Mouse (Mus musculus): Measurements from ENCODE around the gene Olfr613. TPM values are rescaled to one million over a fixed set of nuclear protein-coding genes. Genes with fewer than 3 reads are reported as not detected.

Olfr613 gene
- polyA plus RNA-seq (2012; ENCODE audit: low replicate concordance) = not detected in 2 replicates

GRCm38 (mm10) chr7:103547774-103548173, at the start of gene Olfr613:
Gene Olfr613, plus strand, starts transcription at chr7:103548074.

GRCm38 (mm10) chr7:103512022-103512421, 35.9 kb upstream of the Olfr613 start, which contains the start of gene Olfr610:
Gene Olfr610, minus strand, starts transcription at chr7:103512122.

GRCm38 (mm10) chr7:103520746-103521145, 27.1 kb upstream of the Olfr613 start, which contains the start of gene Olfr611:
Gene Olfr611, minus strand, starts transcription at chr7:103520846.

GRCm38 (mm10) chr7:103542617-103543016, 5.3 kb upstream of the Olfr613 start, which contains the start of gene Olfr612:
Gene Olfr612, minus strand, starts transcription at chr7:103542717.

GRCm38 (mm10) chr7:103555779-103556178, 7.9 kb downstream of the Olfr613 start, which contains the start of gene Olfr615:
Gene Olfr615, plus strand, starts transcription at chr7:103556079.

GRCm38 (mm10) chr7:103569043-103569442, 21.2 kb downstream of the Olfr613 start, which contains the start of gene Olfr616:
Gene Olfr616, minus strand, starts transcription at chr7:103569143.

GRCm38 (mm10) chr7:103572761-103573160, 24.9 kb downstream of the Olfr613 start, which contains the start of gene Olfr617:
Gene Olfr617, plus strand, starts transcription at chr7:103573061.

GRCm38 (mm10) chr7:103589803-103590202, 41.9 kb downstream of the Olfr613 start, which contains the start of gene Olfr618:
Gene Olfr618, plus strand, starts transcription at chr7:103590103.

GRCm38 (mm10) chr7:103600275-103600674, 52.4 kb downstream of the Olfr613 start, which contains the start of gene Olfr619:
Gene Olfr619, plus strand, starts transcription at chr7:103600575.

Other genes starting within 250 kb of the Olfr613 start
- gene Olfr596, start 242.4 kb upstream of the Olfr613 start, polyA plus RNA-seq (2012; ENCODE audit: low replicate concordance) = not detected in 2 replicates
- not detected in 2 replicates for gene Olfr597, start 231.8 kb upstream of the Olfr613 start, polyA plus RNA-seq (2012; ENCODE audit: low replicate concordance)
- not detected in 2 replicates for gene Olfr598, start 224.5 kb upstream of the Olfr613 start, polyA plus RNA-seq (2012; ENCODE audit: low replicate concordance)
- not detected in 2 replicates for gene Olfr599, start 212.2 kb upstream of the Olfr613 start, polyA plus RNA-seq (2012; ENCODE audit: low replicate concordance)
- gene Olfr600, start 198.4 kb upstream of the Olfr613 start, polyA plus RNA-seq (2012; ENCODE audit: low replicate concordance) = 0.05 TPM in 1 of 2 replicates, not detected in the other
- gene Olfr601, start 185.4 kb upstream of the Olfr613 start, polyA plus RNA-seq (2012; ENCODE audit: low replicate concordance) = not detected in 2 replicates
- gene Olfr603, start 161.9 kb upstream of the Olfr613 start, polyA plus RNA-seq (2012; ENCODE audit: low replicate concordance) = not detected in 2 replicates
- gene Usp17lc, start 133.0 kb upstream of the Olfr613 start, polyA plus RNA-seq (2012; ENCODE audit: low replicate concordance) = not detected in 2 replicates
- gene Olfr605, start 102.6 kb upstream of the Olfr613 start, polyA plus RNA-seq (2012; ENCODE audit: low replicate concordance) = not detected in 2 replicates
- gene Olfr606, start 99.0 kb upstream of the Olfr613 start, polyA plus RNA-seq (2012; ENCODE audit: low replicate concordance) = not detected in 2 replicates
- gene Olfr607, start 83.9 kb upstream of the Olfr613 start, polyA plus RNA-seq (2012; ENCODE audit: low replicate concordance) = not detected in 2 replicates
- gene Olfr608, start 78.2 kb upstream of the Olfr613 start, polyA plus RNA-seq (2012; ENCODE audit: low replicate concordance) = not detected in 2 replicates
- not detected in 2 replicates for gene Olfr609, start 50.0 kb upstream of the Olfr613 start, polyA plus RNA-seq (2012; ENCODE audit: low replicate concordance)
- gene Olfr610, start 36.0 kb upstream of the Olfr613 start, polyA plus RNA-seq (2012; ENCODE audit: low replicate concordance) = not detected in 2 replicates
- not detected in 2 replicates for gene Olfr611, start 27.2 kb upstream of the Olfr613 start, polyA plus RNA-seq (2012; ENCODE audit: low replicate concordance)
- gene Olfr612, start 5.4 kb upstream of the Olfr613 start, polyA plus RNA-seq (2012; ENCODE audit: low replicate concordance) = not detected in 2 replicates
- not detected in 2 replicates for gene Olfr615, start 8.0 kb downstream of the Olfr613 start, polyA plus RNA-seq (2012; ENCODE audit: low replicate concordance)
- not detected in 2 replicates for gene Olfr616, start 21.1 kb downstream of the Olfr613 start, polyA plus RNA-seq (2012; ENCODE audit: low replicate concordance)
- not detected in 2 replicates for gene Olfr617, start 25.0 kb downstream of the Olfr613 start, polyA plus RNA-seq (2012; ENCODE audit: low replicate concordance)
- not detected in 2 replicates for gene Olfr618, start 42.0 kb downstream of the Olfr613 start, polyA plus RNA-seq (2012; ENCODE audit: low replicate concordance)
- not detected in 2 replicates for gene Olfr619, start 52.5 kb downstream of the Olfr613 start, polyA plus RNA-seq (2012; ENCODE audit: low replicate concordance)
- not detected in 2 replicates for gene Olfr620, start 64.5 kb downstream of the Olfr613 start, polyA plus RNA-seq (2012; ENCODE audit: low replicate concordance)
- gene Olfr622, start 94.6 kb downstream of the Olfr613 start, polyA plus RNA-seq (2012; ENCODE audit: low replicate concordance) = not detected in 2 replicates
- not detected in 2 replicates for gene Olfr623, start 115.6 kb downstream of the Olfr613 start, polyA plus RNA-seq (2012; ENCODE audit: low replicate concordance)
- gene Olfr624, start 123.1 kb downstream of the Olfr613 start, polyA plus RNA-seq (2012; ENCODE audit: low replicate concordance) = not detected in 2 replicates
- not detected in 2 replicates for gene Olfr625-ps1, start 134.6 kb downstream of the Olfr613 start, polyA plus RNA-seq (2012; ENCODE audit: low replicate concordance)
- not detected in 2 replicates for gene Olfr243, start 166.6 kb downstream of the Olfr613 start, polyA plus RNA-seq (2012; ENCODE audit: low replicate concordance)
- not detected in 2 replicates for gene Olfr628, start 182.3 kb downstream of the Olfr613 start, polyA plus RNA-seq (2012; ENCODE audit: low replicate concordance)
- gene Olfr629, start 196.9 kb downstream of the Olfr613 start, polyA plus RNA-seq (2012; ENCODE audit: low replicate concordance) = not detected in 2 replicates
- gene Olfr630, start 209.3 kb downstream of the Olfr613 start, polyA plus RNA-seq (2012; ENCODE audit: low replicate concordance) = not detected in 2 replicates
- gene Olfr69, start 223.5 kb downstream of the Olfr613 start, polyA plus RNA-seq (2012; ENCODE audit: low replicate concordance) = not detected in 2 replicates
- not detected in 2 replicates for gene Olfr68, start 231.6 kb downstream of the Olfr613 start, polyA plus RNA-seq (2012; ENCODE audit: low replicate concordance)
- not detected in 2 replicates for gene Olfr67, start 243.7 kb downstream of the Olfr613 start, polyA plus RNA-seq (2012; ENCODE audit: low replicate concordance)